Mouse (Mus musculus): ENCODE results near the gene Gna13.
"Not testable (repeated sequence)": the region's sequence is repeated elsewhere in the genome, so short reads cannot be mapped to it uniquely, and the experiment has no call there.

Gna13 gene

GRCm38 (mm10) chr11:109362463-109363190, at the start of gene Gna13:
Gene Gna13 (plus strand): TSS chr11:109362831.
- peak; percentile 84 for DNase-seq (ENCODE audit: low spot score)

GRCm38 (mm10) chr11:109316921-109317320, 45.7 kb upstream of the Gna13 start:
- DNase-seq (ENCODE audit: low spot score): no peak

- no peak for DNase-seq (ENCODE audit: low spot score)
These were observed 43.2 kb upstream of the Gna13 start for GRCm38 (mm10) chr11:109319471-109319870.

GRCm38 (mm10) chr11:109319946-109320345, 42.7 kb upstream of the Gna13 start:
- no peak for DNase-seq (ENCODE audit: low spot score)

- DNase-seq (ENCODE audit: low spot score): no peak
These were observed 42.2 kb upstream of the Gna13 start for GRCm38 (mm10) chr11:109320361-109320933.

GRCm38 (mm10) chr11:109326270-109326669, 36.4 kb upstream of the Gna13 start:
- no peak for DNase-seq (ENCODE audit: low spot score)

- DNase-seq (ENCODE audit: low spot score): no peak
These were observed 35.2 kb upstream of the Gna13 start for GRCm38 (mm10) chr11:109327381-109327780.

- no peak for DNase-seq (ENCODE audit: low spot score)
These were observed 34.7 kb upstream of the Gna13 start for GRCm38 (mm10) chr11:109327952-109328351.

- no peak for DNase-seq (ENCODE audit: low spot score)
These were observed 33.3 kb upstream of the Gna13 start for GRCm38 (mm10) chr11:109329331-109329730.

- DNase-seq (ENCODE audit: low spot score): no peak
These were observed 31.8 kb upstream of the Gna13 start for GRCm38 (mm10) chr11:109330706-109331393.

- peak; percentile 80 for DNase-seq (ENCODE audit: low spot score)
These were observed 31.2 kb upstream of the Gna13 start for GRCm38 (mm10) chr11:109331424-109331824.

GRCm38 (mm10) chr11:109332722-109333121, 29.9 kb upstream of the Gna13 start:
- DNase-seq (ENCODE audit: low spot score): no peak

GRCm38 (mm10) chr11:109334773-109335172, 27.9 kb upstream of the Gna13 start:
- no peak for DNase-seq (ENCODE audit: low spot score)

- no peak for DNase-seq (ENCODE audit: low spot score)
These were observed 26.7 kb upstream of the Gna13 start for GRCm38 (mm10) chr11:109335890-109336289.

GRCm38 (mm10) chr11:109339155-109339938, 23.3 kb upstream of the Gna13 start:
- no peak for DNase-seq (ENCODE audit: low spot score)

- DNase-seq (ENCODE audit: low spot score): no peak
These were observed 22.1 kb upstream of the Gna13 start for GRCm38 (mm10) chr11:109340541-109340940.

- DNase-seq (ENCODE audit: low spot score): not testable (repeated sequence)
These were observed 20.0 kb upstream of the Gna13 start for GRCm38 (mm10) chr11:109342666-109343065.

GRCm38 (mm10) chr11:109343558-109343957, 19.1 kb upstream of the Gna13 start:
- no peak for DNase-seq (ENCODE audit: low spot score)

- DNase-seq (ENCODE audit: low spot score): no peak
These were observed 18.5 kb upstream of the Gna13 start for GRCm38 (mm10) chr11:109343991-109344599.

GRCm38 (mm10) chr11:109347242-109347959, 15.2 kb upstream of the Gna13 start:
- DNase-seq (ENCODE audit: low spot score): peak; percentile 33

GRCm38 (mm10) chr11:109348408-109348807, 14.2 kb upstream of the Gna13 start:
- no peak for DNase-seq (ENCODE audit: low spot score)

All from spleen, adult 12 weeks (tissue).